Comparison of ENCODE assay signal across 7 mouse cellular contexts in genomic region chrX:57325861-57326461, GRCm38 (mm10). TPM values are rescaled to one million over a fixed set of nuclear protein-coding genes. Genes with fewer than 3 reads are reported as not detected.
DNase-seq lines count a peak whose midpoint lies in the region; ATAC-seq and TF ChIP-seq lines count a peak whose summit lies in the region.

No protein-coding gene starts in this region.

- no peak for TF ChIP-seq CTCF in liver, postnatal 0 days (IDR thresholded peaks at IDR 0.05; ENCODE audit: low read depth)

- no peaks in the 10 kb centered on the region for H3K27me3 ChIP-seq in intestine, embryonic 14.5 days (replicated peaks; ENCODE audit: control insufficient read depth, insufficient read depth, low read length)
- H3K27me3 ChIP-seq in liver, postnatal 0 days (ENCODE audit: insufficient read depth, low read length): no peaks in the 10 kb centered on the region
- H3K27me3 ChIP-seq in neural tube, embryonic 15.5 days (replicated peaks): no peaks in the 10 kb centered on the region

- no peaks in the 10 kb centered on the region for H3K9me3 ChIP-seq in intestine, embryonic 14.5 days (ENCODE audit: control insufficient read depth, low read length)
- H3K9me3 ChIP-seq in liver, postnatal 0 days (ENCODE audit: low read length): no peaks in the 10 kb centered on the region
- no peaks in the 10 kb centered on the region for H3K9me3 ChIP-seq in neural tube, embryonic 15.5 days (replicated peaks)

- peak overlapping the region; percentile 77 for H3K4me2 ChIP-seq in intestine, embryonic 14.5 days (ENCODE audit: low read length)
- H3K4me2 ChIP-seq in liver, postnatal 0 days (ENCODE audit: low read depth, low read length): peak overlapping the region; percentile 77
- peak overlapping the region; percentile 77 for H3K4me2 ChIP-seq in neural tube, embryonic 15.5 days

- WGBS in intestine, embryonic 14.5 days: 16% methylated on average over 27 of the region's 29 CpGs
- WGBS in liver, postnatal 0 days (ENCODE audit: insufficient replicate concordance): 15% methylated on average over 27 of the region's 29 CpGs
- 25% methylated on average over 27 of the region's 29 CpGs for WGBS in neural tube, embryonic 15.5 days

- no peak overlapping the region for H3K27ac ChIP-seq in intestine, embryonic 14.5 days (ENCODE audit: low read depth)
- H3K27ac ChIP-seq in liver, postnatal 0 days (ENCODE audit: low read depth): peak overlapping the region; percentile 24; the same call in 1 of the 2 replicates
- no peak overlapping the region for H3K27ac ChIP-seq in neural tube, embryonic 15.5 days (replicated peaks)

- no peaks in the 10 kb centered on the region for H3K4me1 ChIP-seq in intestine, embryonic 14.5 days (replicated peaks; ENCODE audit: control insufficient read depth, insufficient read depth, low read length)
- H3K4me1 ChIP-seq in liver, postnatal 0 days (ENCODE audit: insufficient read depth): no peaks in the 10 kb centered on the region
- H3K4me1 ChIP-seq in neural tube, embryonic 15.5 days: no peaks in the 10 kb centered on the region

- H3K4me3 ChIP-seq in intestine, embryonic 14.5 days (ENCODE audit: low read depth, low read length): peak overlapping the region; percentile 33
- H3K4me3 ChIP-seq in liver, postnatal 0 days (ENCODE audit: low read depth, low read length): peak overlapping the region; percentile 50
- H3K4me3 ChIP-seq in neural tube, embryonic 15.5 days (replicated peaks): peak overlapping the region; percentile 44

- ATAC-seq in intestine, embryonic 14.5 days (replicated peaks; ENCODE audit: low FRiP score, low TSS enrichment, low read depth): 0 out of 2 replicates have a peak, but pooled peaks have one; percentile 27
- ATAC-seq in liver, postnatal 0 days: peak; percentile 56
- peak; percentile 87 for ATAC-seq in neural tube, embryonic 15.5 days (ENCODE audit: low FRiP score)

- no peak for TF ChIP-seq EP300 in liver, postnatal 0 days (IDR thresholded peaks at IDR 0.05; ENCODE audit: low read depth)

- H3K9ac ChIP-seq in intestine, embryonic 14.5 days (ENCODE audit: low read length): peak overlapping the region; percentile 31
- H3K9ac ChIP-seq in liver, postnatal 0 days (replicated peaks): peak overlapping the region; percentile 35
- peak overlapping the region; percentile 29 for H3K9ac ChIP-seq in neural tube, embryonic 15.5 days (replicated peaks)

- DNase-seq in adrenal gland, postnatal 14 days: peak; percentile 72
- DNase-seq in cerebellum, adult 9-10 months: peak; percentile 23
- DNase-seq in gastrocnemius, postnatal 14 days: peak; percentile 60
- DNase-seq in intestine, embryonic 14.5 days (ENCODE audit: low spot score): peak; percentile 53
- peak; percentile 20 for DNase-seq in liver, postnatal 0 days
- no peak for DNase-seq in frontal cortex, postnatal 14 days (ENCODE audit: low spot score in 2 of 2)

- intact Hi-C loops in gastrocnemius, postnatal 14 days (cut with DNase I; ENCODE audit: low total_unique reads): no loop called here

- no peaks in the 10 kb centered on the region for H3K36me3 ChIP-seq in intestine, embryonic 14.5 days (ENCODE audit: control insufficient read depth, insufficient read depth, low read length)
- no peaks in the 10 kb centered on the region for H3K36me3 ChIP-seq in liver, postnatal 0 days (replicated peaks; ENCODE audit: insufficient read depth, low read length)
- no peaks in the 10 kb centered on the region for H3K36me3 ChIP-seq in neural tube, embryonic 15.5 days

RNA-seq across cellular contexts. Expression of gene Arhgef6, which starts 12.6 kb away (rescaled TPM):
- total RNA-seq in adrenal gland, postnatal 14 days (2021): 34.4 and 34.7 TPM in 2 replicates
- 10 to 100 TPM; 70.0 to 71.3 TPM for total RNA-seq in gastrocnemius, postnatal 14 days (2021)
- polyA plus RNA-seq in intestine, embryonic 14.5 days (2014; fragmentation: Nextera tagmentation; extraction: Ambion mirVana): 3.2 and 5.1 TPM in 2 replicates
- polyA plus RNA-seq in liver, postnatal 0 days (2015; fragmentation: Nextera tagmentation; extraction: Ambion mirVana): 5.9 and 6.1 TPM in 2 replicates
- 5.6 and 9.8 TPM in 2 replicates for polyA plus RNA-seq in neural tube, embryonic 15.5 days (2015; fragmentation: Nextera tagmentation; extraction: Ambion mirVana)

Comparison
In these comparisons a context has a peak if more than half of its experiments do, and no peak if none do; other contexts are left out.
1. DNase-seq: peak in adrenal gland, postnatal 14 days (single experiment), cerebellum, adult 9-10 months (single experiment), gastrocnemius, postnatal 14 days (single experiment), intestine, embryonic 14.5 days (single experiment) and liver, postnatal 0 days (single experiment); none in frontal cortex, postnatal 14 days (0 of 2).
2. ATAC-seq: peak in every context shown above with its lines; median percentile 87 in neural tube, embryonic 15.5 days; 56 in liver, postnatal 0 days; 27 in intestine, embryonic 14.5 days.
3. Peak in every context shown above with its lines, with median percentiles within 50 percentile points of each other: H3K4me2 ChIP-seq, H3K4me3 ChIP-seq and H3K9ac ChIP-seq.